Mouse (Mus musculus) ovary, postnatal 14 days (tissue): ENCODE results near the gene Ganc.

ENCODE experiments used
- DNase-seq: peaks from one replicate; pipeline ENCODE4 v3.0.0; 2022; ENCODE audit warnings: low spot score

Gene Ganc

GRCm38 (mm10) chr2:120403653-120403985, at the start of gene Ganc:
TSS of gene Ganc (plus strand) at chr2:120403896.
- DNase-seq, result no peak

GRCm38 (mm10) chr2:120360425-120360824, 43.3 kb upstream of the Ganc start:
- no peak for DNase-seq

- DNase-seq, result no peak
These were observed 37.2 kb upstream of the Ganc start for GRCm38 (mm10) chr2:120366501-120366900.

GRCm38 (mm10) chr2:120367416-120368207, 36.1 kb upstream of the Ganc start:
- DNase-seq, result no peak

GRCm38 (mm10) chr2:120373858-120374257, 29.8 kb upstream of the Ganc start:
- DNase-seq, result no peak

GRCm38 (mm10) chr2:120386264-120386663, 17.4 kb upstream of the Ganc start:
- DNase-seq, result no peak

GRCm38 (mm10) chr2:120387291-120387690, 16.4 kb upstream of the Ganc start:
- DNase-seq, result no peak

GRCm38 (mm10) chr2:120389376-120389775, 14.3 kb upstream of the Ganc start:
- DNase-seq, result no peak

- DNase-seq, result no peak
These were observed 12.8 kb upstream of the Ganc start for GRCm38 (mm10) chr2:120390934-120391333.

- DNase-seq, result no peak
These were observed 11.3 kb upstream of the Ganc start for GRCm38 (mm10) chr2:120392406-120392805.

GRCm38 (mm10) chr2:120397951-120398350, 5.7 kb upstream of the Ganc start:
- DNase-seq, result no peak

GRCm38 (mm10) chr2:120402813-120403212, 883 bp upstream of the Ganc start:
- DNase-seq, result no peak

GRCm38 (mm10) chr2:120403986-120404822, 508 bp downstream of the Ganc start, which contains the start of gene Tmem87a:
TSS of gene Tmem87a (minus strand) at chr2:120404113.
- DNase-seq, result peak; percentile 87

GRCm38 (mm10) chr2:120404823-120405765, 1.4 kb downstream of the Ganc start:
- DNase-seq, result peak; percentile 4

- no peak for DNase-seq
These were observed 7.5 kb downstream of the Ganc start for GRCm38 (mm10) chr2:120411096-120411628.

GRCm38 (mm10) chr2:120414113-120414512, 10.4 kb downstream of the Ganc start:
- no peak for DNase-seq

- no peak for DNase-seq
These were observed 11.2 kb downstream of the Ganc start for GRCm38 (mm10) chr2:120414738-120415414.

- DNase-seq, result no peak
These were observed 20.7 kb downstream of the Ganc start for GRCm38 (mm10) chr2:120424386-120424785.

GRCm38 (mm10) chr2:120444486-120444885, 40.8 kb downstream of the Ganc start:
- DNase-seq, result no peak

- no peak for DNase-seq
These were observed 42.7 kb downstream of the Ganc start for GRCm38 (mm10) chr2:120446373-120446772.

GRCm38 (mm10) chr2:120447306-120447705, 43.6 kb downstream of the Ganc start:
- DNase-seq, result no peak
